Mouse (Mus musculus): ENCODE measurements around the gene Abhd16a. TPM values are rescaled to one million over a fixed set of nuclear protein-coding genes. Genes with fewer than 3 reads are reported as not detected.
"Not testable (repeated sequence)": the region's sequence is repeated elsewhere in the genome, so short reads cannot be mapped to it uniquely, and the experiment has no call there.

Gene Abhd16a
- polyA plus RNA-seq, 1 experiment, result 119 TPM

DNA sequence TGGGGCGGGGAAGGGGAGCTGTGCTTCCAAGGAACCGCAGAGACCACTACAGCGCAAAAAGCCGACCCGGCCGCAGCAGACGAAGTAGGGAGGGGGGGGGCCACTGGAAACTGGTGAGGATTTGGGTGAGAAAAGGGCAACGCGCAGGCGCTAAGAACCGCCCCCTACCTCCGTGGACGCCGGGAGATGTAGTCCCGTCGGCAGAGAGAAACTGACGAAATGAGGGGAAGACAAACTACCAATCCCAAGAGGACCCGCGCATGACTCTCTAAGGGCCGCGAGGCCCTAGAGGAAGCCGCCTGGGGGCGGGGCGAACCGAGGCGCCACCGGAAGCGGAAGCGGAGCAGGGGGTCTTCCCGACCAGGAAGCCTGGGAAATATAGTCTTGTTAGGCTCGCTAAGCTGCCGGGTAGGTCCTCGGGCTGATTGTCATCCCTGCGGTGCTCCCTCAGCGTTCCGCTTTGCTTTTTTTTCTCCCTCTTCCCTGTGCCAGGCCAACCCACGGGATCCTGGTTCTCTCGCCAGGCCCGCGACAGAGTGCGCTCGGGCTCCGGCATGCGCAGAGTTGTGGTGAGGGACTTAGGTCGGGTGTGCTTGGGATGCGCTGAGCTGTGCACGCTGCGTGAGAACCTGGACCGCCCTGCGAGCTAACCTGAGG is 32.2 kb downstream of the Abhd16a start, which contains the start of gene Gpank1:
Gpank1 (plus strand) TSS at position 313 of the 657 bp plus-strand sequence.
- Histone ChIP-seq H3K4me3 (ENCODE audit: extremely low read depth, insufficient read depth, insufficient read length) (peak within 1 kb of the TSS; percentile 99), H3K36me3 (ENCODE audit: control insufficient read depth, insufficient read depth, low read length) (peaks cover 21% of the 10 kb centered on the region), H3K27me3 (ENCODE audit: control insufficient read depth, insufficient read depth, low read length) (no peaks in the 10 kb centered on the region), H3K4me1 (ENCODE audit: control insufficient read depth, insufficient read depth, insufficient read length) (peaks cover 8% of the 10 kb centered on the region), H3K27ac (ENCODE audit: insufficient read depth, low read length) (peak within 1 kb of the TSS; percentile 79)
- under 1% methylated on average over 49 of the region's 50 CpGs for WGBS
- peak; percentile 96 to 97 for DNase-seq (ENCODE audit: low read depth in 1 of 2, low spot score in 2 of 2)
- TF ChIP-seq POLR2A (IDR thresholded peaks at IDR 0.05; ENCODE audit: low read depth, low read length) (peak; percentile 34; the same call in 1 of the 2 replicates), CTCF (IDR thresholded peaks at IDR 0.05; ENCODE audit: extremely low read depth, insufficient read depth, insufficient read length, insufficient replicate concordance) (no peak)

DNA sequence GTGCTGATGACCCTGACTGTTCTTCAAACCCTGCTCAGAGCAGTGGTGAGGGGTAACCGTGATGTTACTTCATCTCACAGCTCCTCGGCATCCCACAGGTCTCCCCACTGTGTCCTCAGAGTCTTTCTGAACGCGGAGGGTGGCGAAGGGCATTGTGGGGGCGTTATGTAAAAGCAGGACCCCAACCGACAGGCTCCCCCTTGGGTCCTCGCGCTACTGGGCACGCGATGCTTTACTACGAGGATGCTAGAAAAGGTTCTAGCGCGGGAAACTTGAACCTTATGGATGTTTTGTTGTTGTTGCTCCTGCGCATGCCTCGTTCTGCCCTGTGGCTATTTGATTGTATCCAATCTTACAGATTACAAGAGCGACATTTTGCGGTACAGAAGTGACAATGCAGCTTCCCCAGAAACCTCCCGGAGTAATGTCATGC is 32.8 kb downstream of the Abhd16a start, which contains the start of gene Csnk2b:
Csnk2b (minus strand) TSS at position 183 of the 433 bp plus-strand sequence.
- Histone ChIP-seq H3K27me3 (ENCODE audit: control insufficient read depth, insufficient read depth, low read length) (no peaks in the 10 kb centered on the region), H3K4me3 (ENCODE audit: extremely low read depth, insufficient read depth, insufficient read length) (peak within 1 kb of the TSS; percentile 99), H3K36me3 (ENCODE audit: control insufficient read depth, insufficient read depth, low read length) (peaks cover 19% of the 10 kb centered on the region), H3K27ac (ENCODE audit: insufficient read depth, low read length) (peak within 1 kb of the TSS; percentile 79), H3K4me1 (ENCODE audit: control insufficient read depth, insufficient read depth, insufficient read length) (peaks cover 9% of the 10 kb centered on the region)
- DNase-seq (ENCODE audit: low read depth in 1 of 2, low spot score in 2 of 2), result no peak
- TF ChIP-seq CTCF (IDR thresholded peaks at IDR 0.05; ENCODE audit: extremely low read depth, insufficient read depth, insufficient read length, insufficient replicate concordance), result no peak
- no peak for TF ChIP-seq POLR2A (IDR thresholded peaks at IDR 0.05; ENCODE audit: low read depth, low read length)
- 1% methylated on average over 19 of the region's 19 CpGs for WGBS

DNA sequence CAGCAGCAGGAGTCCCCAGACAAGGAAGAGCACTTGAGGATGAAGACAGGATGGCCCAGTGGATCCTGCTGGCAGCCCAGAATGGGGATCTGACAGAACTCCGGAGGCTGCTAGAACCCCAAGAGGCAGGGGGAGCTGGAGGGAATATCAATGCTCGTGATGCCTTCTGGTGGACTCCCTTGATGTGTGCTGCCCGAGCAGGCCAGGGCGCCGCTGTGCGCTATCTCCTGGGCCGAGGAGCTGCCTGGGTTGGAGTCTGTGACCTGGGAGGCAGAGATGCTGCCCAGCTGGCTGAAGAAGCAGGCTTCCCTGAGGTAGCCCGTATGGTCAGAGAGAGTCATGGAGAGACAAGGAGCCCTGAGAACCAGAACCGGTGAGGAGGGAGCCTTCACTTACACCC is 34.2 kb downstream of the Abhd16a start:
- not testable (repeated sequence) for H3K27ac ChIP-seq (ENCODE audit: insufficient read depth, low read length); H3K27me3 ChIP-seq (ENCODE audit: control insufficient read depth, insufficient read depth, low read length); H3K4me3 ChIP-seq (ENCODE audit: extremely low read depth, insufficient read depth, insufficient read length); DNase-seq (ENCODE audit: low read depth in 1 of 2, low spot score in 2 of 2)
- Histone ChIP-seq H3K4me1 (ENCODE audit: control insufficient read depth, insufficient read depth, insufficient read length) (peaks cover 15% of the 10 kb centered on the region), H3K36me3 (ENCODE audit: control insufficient read depth, insufficient read depth, low read length) (peaks cover 11% of the 10 kb centered on the region; the same call in 1 of the 2 replicates)
- 94% methylated on average over 9 of the region's 9 CpGs for WGBS

DNA sequence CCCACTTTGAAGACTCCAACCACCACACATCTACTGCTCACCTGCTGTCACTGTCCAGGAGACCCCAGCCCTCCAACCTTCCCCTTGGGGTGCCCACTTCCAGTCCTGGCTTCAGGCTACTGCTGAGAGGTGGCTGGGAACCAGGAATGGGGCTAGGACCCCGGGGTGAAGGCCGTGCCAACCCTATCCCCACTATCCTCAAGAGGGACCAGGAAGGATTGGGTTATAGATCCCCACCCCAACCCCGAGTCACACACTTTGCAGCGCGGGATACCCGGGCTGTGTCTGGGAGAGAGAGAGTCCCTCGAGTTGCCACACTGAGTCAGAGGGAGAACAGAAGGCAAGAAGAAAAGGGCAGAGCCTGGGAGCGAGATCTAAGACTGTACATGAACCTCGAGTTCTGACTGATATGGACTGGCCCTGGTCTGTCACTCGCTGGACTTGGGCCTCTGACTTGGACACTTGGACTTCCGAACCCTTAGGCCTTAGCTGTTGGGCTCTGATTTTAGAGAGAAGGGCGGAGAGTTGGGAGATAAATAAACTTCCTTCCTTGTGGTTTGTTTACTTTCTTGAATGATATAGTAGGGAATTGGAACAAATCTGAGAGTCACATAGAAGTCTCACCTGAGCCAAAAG is 35.3 kb downstream of the Abhd16a start:
- peaks cover 15% of the 10 kb centered on the region for H3K4me1 ChIP-seq (ENCODE audit: control insufficient read depth, insufficient read depth, insufficient read length)
- not testable (repeated sequence) for DNase-seq (ENCODE audit: low read depth in 1 of 2, low spot score in 2 of 2); H3K27me3 ChIP-seq (ENCODE audit: control insufficient read depth, insufficient read depth, low read length); H3K36me3 ChIP-seq (ENCODE audit: control insufficient read depth, insufficient read depth, low read length); H3K4me3 ChIP-seq (ENCODE audit: extremely low read depth, insufficient read depth, insufficient read length); H3K27ac ChIP-seq (ENCODE audit: insufficient read depth, low read length)
- WGBS, result 95% methylated on average over 12 of the region's 12 CpGs

DNA sequence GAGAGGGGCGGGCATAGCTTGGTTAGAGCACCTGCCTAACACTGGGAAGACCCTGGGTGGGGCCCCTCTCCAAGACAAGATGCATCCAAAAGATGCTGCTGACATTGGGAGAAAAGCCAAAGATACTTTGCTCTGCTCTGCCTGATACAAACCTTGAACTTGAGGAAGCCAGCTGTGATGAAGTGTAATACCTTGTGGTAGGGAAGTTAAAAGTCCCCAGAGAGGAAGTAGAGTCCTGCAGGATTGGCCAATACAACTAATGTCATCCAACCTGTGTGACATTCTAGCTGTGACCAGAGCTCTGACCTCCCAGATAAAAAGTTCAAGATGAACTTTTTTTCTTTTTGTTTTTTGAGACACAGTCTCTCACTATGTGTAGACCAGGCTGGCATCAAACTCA is 36.0 kb downstream of the Abhd16a start:
- Histone ChIP-seq H3K4me1 (ENCODE audit: control insufficient read depth, insufficient read depth, insufficient read length) (peaks cover 15% of the 10 kb centered on the region), H3K27me3 (ENCODE audit: control insufficient read depth, insufficient read depth, low read length) (no peaks in the 10 kb centered on the region), H3K27ac (ENCODE audit: insufficient read depth, low read length) (no peak overlapping the region), H3K4me3 (ENCODE audit: extremely low read depth, insufficient read depth, insufficient read length) (no peak overlapping the region), H3K36me3 (ENCODE audit: control insufficient read depth, insufficient read depth, low read length) (peaks cover 8% of the 10 kb centered on the region; the same call in 1 of the 2 replicates)
- WGBS, result 93% methylated on average over 1 of the region's 1 CpGs
- no peak for DNase-seq (ENCODE audit: low read depth in 1 of 2, low spot score in 2 of 2)
- no peak for TF ChIP-seq POLR2A (IDR thresholded peaks at IDR 0.05; ENCODE audit: low read depth, low read length)
- no peak for TF ChIP-seq CTCF (IDR thresholded peaks at IDR 0.05; ENCODE audit: extremely low read depth, insufficient read depth, insufficient read length, insufficient replicate concordance)

DNA sequence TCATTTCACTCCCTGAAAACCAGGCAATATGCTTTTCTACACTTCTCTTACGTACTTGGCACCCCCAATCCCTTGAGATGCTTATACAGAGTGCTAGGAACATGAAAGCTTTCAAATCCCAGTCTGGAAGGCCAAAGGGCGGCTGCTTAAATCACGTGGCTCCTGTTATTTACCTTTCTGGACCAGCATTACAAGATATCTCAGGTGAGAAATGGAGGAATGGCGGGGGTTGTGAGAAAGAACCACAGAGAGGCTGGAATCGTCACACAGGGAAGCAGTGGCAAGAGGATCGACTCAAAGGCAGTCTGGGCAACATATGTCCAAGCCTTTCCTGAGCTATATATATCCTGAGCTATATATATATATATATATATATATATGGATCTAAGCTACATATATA is 36.5 kb downstream of the Abhd16a start:
- Histone ChIP-seq H3K27ac (ENCODE audit: insufficient read depth, low read length) (no peak overlapping the region), H3K4me3 (ENCODE audit: extremely low read depth, insufficient read depth, insufficient read length) (peak overlapping the region; percentile 81; the same call in 1 of the 2 replicates), H3K27me3 (ENCODE audit: control insufficient read depth, insufficient read depth, low read length) (no peaks in the 10 kb centered on the region), H3K4me1 (ENCODE audit: control insufficient read depth, insufficient read depth, insufficient read length) (peaks cover 11% of the 10 kb centered on the region), H3K36me3 (ENCODE audit: control insufficient read depth, insufficient read depth, low read length) (peaks cover 8% of the 10 kb centered on the region; the same call in 1 of the 2 replicates)
- DNase-seq (ENCODE audit: low read depth in 1 of 2, low spot score in 2 of 2), result no peak
- TF ChIP-seq POLR2A (IDR thresholded peaks at IDR 0.05; ENCODE audit: low read depth, low read length) (no peak), CTCF (IDR thresholded peaks at IDR 0.05; ENCODE audit: extremely low read depth, insufficient read depth, insufficient read length, insufficient replicate concordance) (no peak)
- 52% methylated on average over 6 of the region's 6 CpGs for WGBS

DNA sequence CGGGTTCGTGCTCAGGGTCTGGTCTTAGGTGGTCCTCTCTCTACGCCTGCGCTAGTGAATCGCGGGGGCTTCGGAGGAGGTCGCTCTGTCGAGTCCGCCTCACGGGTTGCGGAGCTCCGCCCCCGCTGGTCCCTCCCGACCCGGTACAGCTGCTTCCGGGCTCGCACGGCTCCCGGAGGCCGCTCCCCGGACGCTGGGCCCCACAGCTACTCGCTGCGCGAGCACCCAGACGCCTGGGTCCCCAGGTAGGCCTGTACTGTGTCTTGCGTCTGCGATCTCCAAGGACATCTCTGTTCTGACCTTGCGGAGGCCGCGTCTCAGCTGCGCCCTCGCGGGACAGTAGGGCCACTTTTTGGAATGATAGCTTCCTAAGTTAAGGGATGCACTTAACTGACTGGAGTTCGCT is 37.1 kb downstream of the Abhd16a start, which contains the start of gene D17H6S53E:
D17H6S53E (plus strand) TSS at position 168 of the 406 bp plus-strand sequence.
- H3K27ac ChIP-seq (ENCODE audit: insufficient read depth, low read length), result peak within 1 kb of the TSS; percentile 74
- peaks cover 8% of the 10 kb centered on the region; the same call in 1 of the 2 replicates for H3K36me3 ChIP-seq (ENCODE audit: control insufficient read depth, insufficient read depth, low read length)
- WGBS, result under 1% methylated on average over 36 of the region's 36 CpGs
- H3K27me3 ChIP-seq (ENCODE audit: control insufficient read depth, insufficient read depth, low read length), result no peaks in the 10 kb centered on the region
- peak in 1 of 2 experiments; percentile 76 for DNase-seq (ENCODE audit: low read depth in 1 of 2, low spot score in 2 of 2)
- peaks cover 11% of the 10 kb centered on the region for H3K4me1 ChIP-seq (ENCODE audit: control insufficient read depth, insufficient read depth, insufficient read length)
- peak within 1 kb of the TSS; percentile 81 for H3K4me3 ChIP-seq (ENCODE audit: extremely low read depth, insufficient read depth, insufficient read length)
- TF ChIP-seq CTCF (IDR thresholded peaks at IDR 0.05; ENCODE audit: extremely low read depth, insufficient read depth, insufficient read length, insufficient replicate concordance) (no peak), POLR2A (IDR thresholded peaks at IDR 0.05; ENCODE audit: low read depth, low read length) (peak; percentile 81)
